ENCODE assay signal across 18 mouse cellular contexts in genomic region chr9:28488499-28488898, GRCm38 (mm10).
"Had no signal": no experiment of that assay in that cellular context is flagged by ENCODE, and none has a peak within 500 bp of the region (broad histone marks: within the 10 kb centered on the region; RNA-seq: fewer than 3 reads in every experiment).

No protein-coding gene starts in this region.

- H3K27ac ChIP-seq: midbrain, embryonic 10.5 days; midbrain, embryonic 12.5 days; neural tube, embryonic 13.5 days; neural tube, embryonic 15.5 days had no signal

- H3K36me3 ChIP-seq: midbrain, embryonic 10.5 days; midbrain, embryonic 12.5 days; neural tube, embryonic 13.5 days; neural tube, embryonic 15.5 days had no signal

- H3K4me2 ChIP-seq: lung, embryonic 14.5 days; midbrain, embryonic 12.5 days; neural tube, embryonic 13.5 days; neural tube, embryonic 15.5 days had no signal

- H3K4me1 ChIP-seq: midbrain, embryonic 10.5 days; midbrain, embryonic 12.5 days; neural tube, embryonic 15.5 days had no signal

- H3K9me3 ChIP-seq: midbrain, embryonic 10.5 days; midbrain, embryonic 12.5 days; neural tube, embryonic 13.5 days; neural tube, embryonic 15.5 days had no signal

- DNase-seq: lung, embryonic 14.5 days; lung, postnatal 10 days; lung, postnatal 4 days; midbrain, embryonic 14.5 days; retina, postnatal 1 day; right cerebral cortex, adult 18-20 months; right cerebral cortex, postnatal 25 days; right cerebral cortex, postnatal 4 days; spleen, adult 18-20 months; thymus, adult 18-20 months; thymus, postnatal 14 days; thymus, postnatal 36 days had no signal

- ATAC-seq: midbrain, embryonic 16.5 days had no signal

- H3K9ac ChIP-seq: lung, embryonic 14.5 days; midbrain, embryonic 12.5 days; neural tube, embryonic 13.5 days; neural tube, embryonic 15.5 days had no signal

- H3K27me3 ChIP-seq: midbrain, embryonic 12.5 days; neural tube, embryonic 13.5 days; neural tube, embryonic 15.5 days had no signal

- H3K4me3 ChIP-seq: midbrain, embryonic 10.5 days; midbrain, embryonic 12.5 days; myocyte; neural tube, embryonic 13.5 days; neural tube, embryonic 15.5 days had no signal
